Mouse (Mus musculus) liver, embryonic 14.5 days (tissue): ENCODE measurements around the gene Dlx2. TPM values are rescaled to one million over a fixed set of nuclear protein-coding genes. Genes with fewer than 3 reads are reported as not detected.

Experiments used
- ATAC-seq: fragments of 200-750 bp; cut with Nextera tagmentation; 2 replicates; pipeline ENCODE4 v1.8.0; 2017; ENCODE audit warnings: moderate number of reproducible peaks, mild to moderate bottlenecking, moderate library complexity; ENCODE audit not compliant: insufficient read depth
- DNase-seq, 3 experiments: peaks; one replicate each; pipeline ENCODE4 v3.0.0-alpha.2; 2012 to 2013; ENCODE audit warnings: low read depth in 3 of 3, low spot score in 3 of 3
- H3K27ac ChIP-seq: fragments of 300-500 bp; sonication (generic); 2 replicates; pipeline ENCODE4 v1.5.1; 2014; ENCODE audit warnings: moderate library complexity, mild to moderate bottlenecking, control low read depth, inconsistent platforms
- H3K27me3 ChIP-seq: fragments of 300-500 bp; sonication (generic); 2 replicates; pipeline ENCODE4 v1.6.1; 2014; ENCODE audit warnings: mild to moderate bottlenecking, low read length, moderate library complexity; ENCODE audit not compliant: control insufficient read depth, insufficient read depth
- H3K36me3 ChIP-seq: fragments of 300-500 bp; sonication (generic); replicated peaks from 2 replicates; pipeline ENCODE4 v1.6.1; 2014; ENCODE audit warnings: low read depth; ENCODE audit not compliant: control insufficient read depth, insufficient read depth
- H3K4me1 ChIP-seq, 2 experiments: fragments of 200-500 bp in 1 of 2; fragments of 300-500 bp in 1 of 2; sonication (generic) in 1 of 2; replicated peaks; 2 replicates each; pipeline ENCODE4 v1.6.1; 2012 to 2014; ENCODE audit warnings: antibody characterized with exemption in 1 of 2, inconsistent platforms in 1 of 2, low read length in 1 of 2; ENCODE audit not compliant: control insufficient read depth in 2 of 2, insufficient read depth in 2 of 2
- H3K4me2 ChIP-seq: fragments of 300-500 bp; sonication (generic); 2 replicates; pipeline ENCODE4 v1.6.1; 2014; ENCODE audit warnings: low read depth, mild to moderate bottlenecking, control low read depth, moderate library complexity
- H3K4me3 ChIP-seq, 2 experiments: fragments of 200-500 bp in 1 of 2; fragments of 300-500 bp in 1 of 2; sonication (generic) in 1 of 2; 2 replicates each; pipeline ENCODE4 v1.5.1; 2012 to 2014; ENCODE audit warnings: low read depth in 2 of 2, low read length in 2 of 2, mild to moderate bottlenecking in 2 of 2, control low read depth in 1 of 2, inconsistent platforms in 1 of 2, moderate library complexity in 1 of 2; ENCODE audit not compliant: insufficient read depth in 1 of 2
- H3K9ac ChIP-seq: fragments of 300-500 bp; sonication (generic); replicated peaks from 2 replicates; pipeline ENCODE4 v1.6.1; 2014; ENCODE audit warnings: mild to moderate bottlenecking, control low read depth, moderate library complexity
- H3K9me3 ChIP-seq: fragments of 300-500 bp; sonication (generic); 2 replicates; pipeline ENCODE4 v1.6.1; 2016; ENCODE audit warnings: low read length, mixed read lengths; ENCODE audit not compliant: control insufficient read depth
- CTCF ChIP-seq: IDR thresholded peaks from 2 replicates; pipeline ENCODE4 v1.5.1; 2016; ENCODE audit warnings: antibody characterized with exemption, low read depth, control low read depth
- EP300 ChIP-seq: IDR thresholded peaks from 2 replicates; pipeline ENCODE4 v1.6.1; 2016; ENCODE audit warnings: antibody characterized with exemption, low read depth
- WGBS: fragments of 180-500 bp; shearing (Covaris S2); extraction: QIAGEN DNeasy Blood & Tissue Kit; methylation state at CpG from one replicate; pipeline ENCODE4 v1.1.7; 2014; ENCODE audit not compliant: insufficient replicate concordance; 5-methylcytosine and 5-hydroxymethylcytosine counted together
- polyA plus RNA-seq, 2 experiments: library from polyadenylated mRNA; depleted of rRNA in 1 of 2; stranded (reverse) in 1 of 2; unstranded in 1 of 2; fragments of >200 nt; fragmentation: Nextera tagmentation in 1 of 2; extraction: Ambion mirVana in 1 of 2; gene quantifications; 2 replicates each; pipeline versions ENCODE4 v1.2.1 to v1.2.3; 2012 to 2014

The Dlx2 gene
- polyA plus RNA-seq, 2 experiments, result 0.01 TPM; not detected in 1

DNA sequence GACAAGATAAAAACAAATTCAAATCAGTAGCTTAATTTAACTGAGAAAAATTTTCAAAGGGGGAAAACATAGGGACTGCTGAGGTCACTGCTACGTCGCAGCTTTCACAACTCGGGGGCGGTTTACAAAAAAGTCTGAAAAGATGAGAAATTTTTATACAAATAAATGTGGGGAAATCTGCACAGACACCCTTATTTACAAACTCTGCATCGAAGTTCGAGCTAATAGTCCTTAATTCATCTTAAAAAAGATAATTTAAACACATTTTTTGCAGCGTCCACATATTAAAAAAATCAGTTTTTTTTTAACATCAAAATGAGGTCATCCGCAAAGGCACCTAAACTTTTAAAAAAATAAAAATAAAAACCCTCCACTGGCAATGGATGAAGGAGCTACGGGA, 3.0 kb downstream of the Dlx2 start:
- 5% methylated on average over 9 of the region's 9 CpGs for WGBS
- no peak overlapping the region for H3K4me3 ChIP-seq
- no peak overlapping the region for H3K4me2 ChIP-seq
- no peak for DNase-seq
- no peak for ATAC-seq
- H3K4me1 ChIP-seq, result no peaks in the 10 kb centered on the region; a peak in 1 of 4 replicates
- no peak overlapping the region for H3K9ac ChIP-seq
- no peak overlapping the region for H3K27ac ChIP-seq
- H3K27me3 ChIP-seq, result peaks cover 96% of the 10 kb centered on the region
- TF ChIP-seq EP300 (no peak), CTCF (no peak)
- no peaks in the 10 kb centered on the region for H3K9me3 ChIP-seq
- H3K36me3 ChIP-seq, result no peaks in the 10 kb centered on the region

DNA sequence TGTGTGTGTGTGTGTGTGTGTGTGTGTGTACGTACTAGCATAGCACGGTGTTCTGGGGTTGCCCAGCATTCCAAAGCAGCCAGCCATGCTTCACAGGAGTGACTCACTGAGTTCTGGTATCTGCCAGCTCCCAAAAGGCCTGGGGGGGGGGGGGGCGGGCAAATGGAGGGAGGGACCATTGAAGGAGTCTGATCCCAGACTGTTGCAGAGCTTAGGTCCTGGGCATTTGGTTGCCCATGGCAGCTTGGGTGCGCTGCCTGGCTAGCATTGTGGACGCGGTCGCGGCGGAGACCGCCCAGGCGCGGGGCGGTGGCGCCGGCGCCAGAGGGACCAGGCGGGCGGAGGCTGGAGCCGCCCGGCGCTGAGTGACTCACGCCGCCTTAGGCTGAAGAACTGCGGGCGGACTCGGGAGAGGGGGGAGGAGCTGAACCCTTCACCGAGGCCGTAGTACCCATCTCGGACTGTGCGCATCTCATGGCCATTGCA, 3.7 kb downstream of the Dlx2 start:
- TF ChIP-seq EP300, result no peak
- no peak for TF ChIP-seq CTCF
- no peaks in the 10 kb centered on the region; a peak in 1 of 4 replicates for H3K4me1 ChIP-seq
- H3K27ac ChIP-seq, result no peak overlapping the region
- H3K4me2 ChIP-seq, result no peak overlapping the region
- no peak overlapping the region for H3K9ac ChIP-seq
- ATAC-seq (no peak), DNase-seq (no peak)
- WGBS, result 1% methylated on average over 30 of the region's 30 CpGs
- H3K27me3 ChIP-seq, result peaks cover 96% of the 10 kb centered on the region
- no peak overlapping the region for H3K4me3 ChIP-seq
- H3K9me3 ChIP-seq, result no peaks in the 10 kb centered on the region
- H3K36me3 ChIP-seq, result no peaks in the 10 kb centered on the region

DNA sequence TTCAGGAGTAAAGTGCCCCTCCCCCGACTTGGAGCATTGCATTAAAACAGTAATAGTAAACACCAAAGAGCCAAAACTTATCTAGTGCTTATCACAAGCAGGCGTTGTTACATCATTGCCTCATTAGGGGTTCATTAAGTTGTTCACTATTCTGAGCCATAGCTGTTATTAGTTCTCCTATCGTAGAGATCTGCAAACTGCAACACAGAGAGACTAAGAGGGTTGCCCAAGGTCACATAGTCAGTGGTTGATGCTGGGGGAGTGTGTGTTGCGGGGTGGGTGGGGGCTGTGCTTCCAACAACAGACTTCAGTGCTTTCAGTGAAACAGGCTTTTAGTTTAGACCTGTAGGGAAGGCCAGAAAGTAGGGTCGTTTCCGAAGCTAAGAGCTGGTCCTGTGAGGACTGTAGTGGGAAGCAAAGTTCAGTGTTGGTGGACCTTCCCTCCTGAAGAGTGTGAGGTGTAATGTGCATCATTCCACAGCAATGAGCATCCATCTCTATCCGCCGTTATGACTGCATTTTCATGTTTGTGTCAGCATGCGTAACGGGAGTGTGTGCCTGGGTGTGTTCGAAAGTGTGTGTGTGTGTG, 4.2 kb downstream of the Dlx2 start:
- 6% methylated on average over 11 of the region's 11 CpGs for WGBS
- Histone ChIP-seq H3K9ac (no peak overlapping the region), H3K4me3 (no peak overlapping the region), H3K36me3 (no peaks in the 10 kb centered on the region), H3K27me3 (peaks cover 100% of the 10 kb centered on the region), H3K27ac (no peak overlapping the region), H3K4me2 (no peak overlapping the region), H3K4me1 (no peaks in the 10 kb centered on the region; a peak in 1 of 4 replicates), H3K9me3 (no peaks in the 10 kb centered on the region)
- no peak for ATAC-seq
- DNase-seq, result no peak
- TF ChIP-seq CTCF (no peak), EP300 (no peak)

DNA sequence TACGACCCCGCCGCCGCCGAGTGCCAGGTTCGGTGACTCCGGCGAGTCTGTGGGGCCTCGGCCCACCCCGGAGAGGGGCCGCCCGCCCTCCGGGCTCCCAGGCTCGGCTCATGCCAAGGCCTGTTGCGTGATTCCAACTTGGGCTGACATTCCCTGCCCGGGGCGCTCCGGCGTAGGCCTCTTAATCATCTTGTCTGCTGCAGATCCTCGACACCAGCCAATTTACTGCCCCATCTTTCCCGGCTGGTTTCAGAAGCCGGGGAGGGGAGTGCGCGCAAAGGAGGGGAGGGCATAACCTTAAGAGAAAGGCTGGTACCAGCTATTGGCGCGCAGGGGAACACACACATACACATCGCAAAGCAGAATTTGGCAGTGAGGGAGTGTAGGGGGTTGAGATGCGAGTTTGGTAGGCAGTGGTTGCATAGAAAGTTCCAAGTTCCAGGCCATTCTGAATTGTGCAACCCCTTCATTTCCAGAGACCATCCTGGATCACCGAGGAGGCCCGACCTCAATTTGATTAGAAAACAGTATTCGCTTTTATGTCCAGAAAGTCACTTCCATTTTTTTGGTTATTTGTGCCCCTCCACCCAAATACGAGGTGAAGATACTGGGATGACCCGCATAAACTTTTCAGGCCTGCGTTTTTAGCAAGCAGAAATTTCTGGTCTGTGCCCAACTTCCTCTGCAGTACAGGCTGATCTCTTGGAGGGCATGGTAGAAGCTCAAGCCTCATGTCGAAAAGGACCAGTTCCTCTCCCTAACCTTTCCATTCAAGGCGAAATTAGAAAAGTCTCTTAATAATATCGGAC, 4.9 kb downstream of the Dlx2 start:
- H3K27me3 ChIP-seq, result peaks cover 100% of the 10 kb centered on the region
- no peaks in the 10 kb centered on the region for H3K36me3 ChIP-seq
- H3K27ac ChIP-seq, result no peak overlapping the region
- no peak overlapping the region for H3K4me3 ChIP-seq
- DNase-seq, result no peak
- no peak for TF ChIP-seq EP300
- TF ChIP-seq CTCF, result no peak
- no peak for ATAC-seq
- H3K9me3 ChIP-seq, result no peaks in the 10 kb centered on the region
- WGBS, result 4% methylated on average over 37 of the region's 37 CpGs
- no peaks in the 10 kb centered on the region; a peak in 1 of 4 replicates for H3K4me1 ChIP-seq
- no peak overlapping the region for H3K4me2 ChIP-seq
- no peak overlapping the region for H3K9ac ChIP-seq
